Comparison of ENCODE assay signal across 20 mouse cellular contexts in the genomic region with DNA sequence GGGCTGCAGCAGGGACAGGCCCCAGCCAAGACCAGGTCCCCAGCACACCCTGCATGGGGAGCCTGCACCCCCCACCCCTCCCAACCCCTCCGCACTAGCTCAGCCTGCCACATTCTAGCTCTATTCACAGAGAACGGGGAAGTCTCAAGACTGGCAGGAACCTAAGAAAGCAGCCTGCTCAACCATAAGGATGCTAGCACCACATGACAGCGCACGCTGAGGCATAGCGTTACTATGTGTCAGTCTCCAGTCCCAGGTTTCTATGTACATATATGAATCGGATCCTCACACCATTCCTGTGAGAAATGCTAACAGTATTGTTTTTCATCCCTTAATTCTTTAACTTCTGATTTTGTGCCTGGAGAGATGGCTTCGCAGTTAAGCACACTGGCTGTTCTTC. TPM values are rescaled to one million over a fixed set of nuclear protein-coding genes. Genes with fewer than 3 reads are reported as not detected.
DNase-seq lines count a peak whose midpoint lies in the region; ATAC-seq and TF ChIP-seq lines count a peak whose summit lies in the region.
"Had no signal": no experiment of that assay in that cellular context is flagged by ENCODE, and none has a peak within 500 bp of the region (broad histone marks: within the 10 kb centered on the region; RNA-seq: fewer than 3 reads in every experiment).

No protein-coding gene starts in this region.

- WGBS in hindbrain, embryonic 12.5 days: 63% methylated on average over 7 of the region's 7 CpGs
- 70% methylated on average over 7 of the region's 7 CpGs for WGBS in hindbrain, embryonic 14.5 days
- 60% methylated on average over 7 of the region's 7 CpGs for WGBS in forebrain, embryonic 12.5 days
- 79% methylated on average over 7 of the region's 7 CpGs for WGBS in hindbrain, embryonic 16.5 days

- 0 out of 2 replicates have a peak overlapping the region, but pooled peaks have one; percentile 25 for H3K9ac ChIP-seq in hindbrain, embryonic 12.5 days
- H3K9ac ChIP-seq in hindbrain, embryonic 14.5 days: no peak overlapping the region
- H3K9ac ChIP-seq in ES-Bruce4 (ENCODE audit: low read depth, poor library complexity, severe bottlenecking): no peak overlapping the region
- no peak overlapping the region for H3K9ac ChIP-seq in forebrain, embryonic 12.5 days
- no peak overlapping the region for H3K9ac ChIP-seq in hindbrain, embryonic 16.5 days (ENCODE audit: low read depth, low read length)
- H3K9ac ChIP-seq: liver, embryonic 15.5 days had no signal

- H3K4me2 ChIP-seq in hindbrain, embryonic 12.5 days (replicated peaks): no peak overlapping the region
- no peak overlapping the region for H3K4me2 ChIP-seq in hindbrain, embryonic 14.5 days (replicated peaks)
- H3K4me2 ChIP-seq in forebrain, embryonic 12.5 days: no peak overlapping the region
- no peak overlapping the region for H3K4me2 ChIP-seq in hindbrain, embryonic 16.5 days (ENCODE audit: low read length)
- H3K4me2 ChIP-seq: liver, embryonic 15.5 days had no signal

- no peaks in the 10 kb centered on the region for H3K9me3 ChIP-seq in hindbrain, embryonic 12.5 days (replicated peaks)
- no peaks in the 10 kb centered on the region for H3K9me3 ChIP-seq in hindbrain, embryonic 14.5 days (ENCODE audit: control insufficient read depth, low read length)
- H3K9me3 ChIP-seq in ES-Bruce4 (replicated peaks; ENCODE audit: control insufficient read depth, insufficient read depth, low read length, poor library complexity, severe bottlenecking): no peaks in the 10 kb centered on the region
- H3K9me3 ChIP-seq in forebrain, embryonic 12.5 days: no peaks in the 10 kb centered on the region
- no peaks in the 10 kb centered on the region for H3K9me3 ChIP-seq in hindbrain, embryonic 16.5 days (ENCODE audit: control insufficient read depth, low read length)
- H3K9me3 ChIP-seq: liver, embryonic 15.5 days had no signal

- intact Hi-C loops in left cerebral cortex, postnatal 25 days (cut with DNase I): no loop called here
- intact Hi-C loops in left cerebral cortex, postnatal 14 days (cut with DNase I): no loop called here

- H3K4me1 ChIP-seq in hindbrain, embryonic 12.5 days: peaks cover 5% of the 10 kb centered on the region; the same call in 1 of the 2 replicates
- no peaks in the 10 kb centered on the region; the same call in 1 of the 2 replicates for H3K4me1 ChIP-seq in hindbrain, embryonic 14.5 days (replicated peaks; ENCODE audit: control insufficient read depth, insufficient read depth, low read length)
- peaks cover 3% of the 10 kb centered on the region for H3K4me1 ChIP-seq in ES-Bruce4 (ENCODE audit: control insufficient read depth, insufficient read depth, low read length)
- H3K4me1 ChIP-seq in forebrain, embryonic 12.5 days: 0 out of 2 replicates have a peak, but pooled peaks cover 5% of the 10 kb centered on the region
- no peaks in the 10 kb centered on the region for H3K4me1 ChIP-seq in hindbrain, embryonic 16.5 days (ENCODE audit: control insufficient read depth, insufficient read depth, low read depth, low read length)
- H3K4me1 ChIP-seq: liver, embryonic 15.5 days had no signal

- no peak for TF ChIP-seq POLR2A in ES-Bruce4 (IDR thresholded peaks at IDR 0.05; ENCODE audit: insufficient read depth, low read length)

- no peak for ATAC-seq in hindbrain, embryonic 12.5 days (ENCODE audit: low FRiP score)
- ATAC-seq in hindbrain, embryonic 14.5 days (ENCODE audit: low FRiP score): no peak
- ATAC-seq in forebrain, embryonic 12.5 days (ENCODE audit: low FRiP score): peak; percentile 15; the same call in 1 of the 2 replicates
- peak; percentile 43; the same call in 1 of the 2 replicates for ATAC-seq in hindbrain, embryonic 16.5 days
- no peak for ATAC-seq in frontal cortex, adult (ENCODE audit: low TSS enrichment)

- H3K27me3 ChIP-seq in hindbrain, embryonic 12.5 days: no peaks in the 10 kb centered on the region
- H3K27me3 ChIP-seq in hindbrain, embryonic 14.5 days (ENCODE audit: control insufficient read depth, insufficient read depth, low read length): no peaks in the 10 kb centered on the region
- H3K27me3 ChIP-seq in ES-Bruce4 (ENCODE audit: control insufficient read depth, insufficient read depth, low read length, poor library complexity, severe bottlenecking): no peaks in the 10 kb centered on the region
- H3K27me3 ChIP-seq in forebrain, embryonic 12.5 days: no peaks in the 10 kb centered on the region
- no peaks in the 10 kb centered on the region for H3K27me3 ChIP-seq in hindbrain, embryonic 16.5 days (replicated peaks; ENCODE audit: control insufficient read depth, insufficient read depth, low read length)
- H3K27me3 ChIP-seq: liver, embryonic 15.5 days had no signal

- H3K4me3 ChIP-seq in hindbrain, embryonic 12.5 days: no peak overlapping the region
- H3K4me3 ChIP-seq in hindbrain, embryonic 14.5 days (replicated peaks; ENCODE audit: low read length): no peak overlapping the region
- H3K4me3 ChIP-seq in ES-Bruce4 (ENCODE audit: low read depth, low read length): peak overlapping the region; percentile 36; the same call in 1 of the 2 replicates
- H3K4me3 ChIP-seq in forebrain, embryonic 12.5 days (replicated peaks): no peak overlapping the region
- no peak overlapping the region for H3K4me3 ChIP-seq in hindbrain, embryonic 16.5 days (ENCODE audit: low read length)
- H3K4me3 ChIP-seq: liver, embryonic 15.5 days had no signal

- no peak for TF ChIP-seq EP300 in ES-Bruce4 (IDR thresholded peaks at IDR 0.05; ENCODE audit: insufficient read depth, low read depth, low read length)

- no peak for TF ChIP-seq CTCF in ES-Bruce4 (IDR thresholded peaks at IDR 0.05; ENCODE audit: low read depth, low read length)

- DNase-seq in hindbrain, embryonic 14.5 days (ENCODE audit: low spot score): no peak
- DNase-seq in left cerebral cortex, postnatal 25 days (ENCODE audit: low spot score in 2 of 2): no peak
- no peak for DNase-seq in left cerebral cortex, postnatal 14 days (ENCODE audit: low spot score in 2 of 2)
- DNase-seq: adrenal gland, postnatal 10 days; cerebellum, postnatal 10 days; gastrocnemius, postnatal 14 days; heart, postnatal 10 days; kidney, adult 2 months; kidney, postnatal 36 days; left cerebral cortex, postnatal 4 days; lung, postnatal 10 days; right cerebral cortex, adult 18-20 months had no signal

- no peak overlapping the region for H3K27ac ChIP-seq in hindbrain, embryonic 12.5 days
- no peak overlapping the region for H3K27ac ChIP-seq in hindbrain, embryonic 14.5 days
- no peak overlapping the region; the same call in 1 of the 2 replicates for H3K27ac ChIP-seq in ES-Bruce4 (ENCODE audit: insufficient read depth, low read length)
- no peak overlapping the region for H3K27ac ChIP-seq in forebrain, embryonic 12.5 days
- no peak overlapping the region for H3K27ac ChIP-seq in hindbrain, embryonic 16.5 days (ENCODE audit: low read depth, low read length)
- H3K27ac ChIP-seq: liver, embryonic 15.5 days had no signal

- H3K36me3 ChIP-seq in hindbrain, embryonic 12.5 days: 0 out of 2 replicates have a peak, but pooled peaks cover 5% of the 10 kb centered on the region
- H3K36me3 ChIP-seq in hindbrain, embryonic 14.5 days (replicated peaks; ENCODE audit: control insufficient read depth, insufficient read depth): no peaks in the 10 kb centered on the region
- no peaks in the 10 kb centered on the region for H3K36me3 ChIP-seq in ES-Bruce4 (ENCODE audit: control insufficient read depth, insufficient read depth, low read length, poor library complexity, severe bottlenecking)
- peaks cover 8% of the 10 kb centered on the region; the same call in 1 of the 2 replicates for H3K36me3 ChIP-seq in forebrain, embryonic 12.5 days (replicated peaks)
- H3K36me3 ChIP-seq in hindbrain, embryonic 16.5 days (ENCODE audit: control insufficient read depth, insufficient read depth, low read length): no peaks in the 10 kb centered on the region

RNA-seq across cellular contexts. Expression of gene Plod1, which starts 8.0 kb away (rescaled TPM):
- polyA plus RNA-seq in hindbrain, embryonic 12.5 days (2016; fragmentation: Nextera tagmentation; extraction: Ambion mirVana): 41.7 and 46.3 TPM in 2 replicates
- 25.3 and 28.1 TPM in 2 replicates for polyA plus RNA-seq in hindbrain, embryonic 14.5 days (2014; fragmentation: Nextera tagmentation; extraction: Ambion mirVana)
- polyA plus RNA-seq in ES-Bruce4 (2011; ENCODE audit: insufficient read depth, insufficient read length, low read depth, missing spikeins): 21.7 and 26.3 TPM in 2 replicates
- polyA plus RNA-seq in forebrain, embryonic 12.5 days (2016; fragmentation: Nextera tagmentation; extraction: Ambion mirVana): 21.6 and 24.9 TPM in 2 replicates
- polyA plus RNA-seq in hindbrain, embryonic 16.5 days (2015; fragmentation: Nextera tagmentation; extraction: Ambion mirVana): 28.4 and 34.8 TPM in 2 replicates
- 10 to 100 TPM; 17.6 to 19.9 TPM for total RNA-seq in left cerebral cortex, postnatal 25 days (2021)
- total RNA-seq in left cerebral cortex, postnatal 14 days (2021): 10 to 100 TPM; 20.3 to 21.8 TPM

RNA-seq across cellular contexts. Expression of gene 2510039O18Rik, which starts 12.2 kb away (rescaled TPM):
- polyA plus RNA-seq in hindbrain, embryonic 12.5 days (2016; fragmentation: Nextera tagmentation; extraction: Ambion mirVana): 26.7 and 27.7 TPM in 2 replicates
- polyA plus RNA-seq in hindbrain, embryonic 14.5 days (2014; fragmentation: Nextera tagmentation; extraction: Ambion mirVana): 15.8 and 19.4 TPM in 2 replicates
- polyA plus RNA-seq in ES-Bruce4 (2011; ENCODE audit: insufficient read depth, insufficient read length, low read depth, missing spikeins): 23.1 and 23.3 TPM in 2 replicates
- polyA plus RNA-seq in forebrain, embryonic 12.5 days (2016; fragmentation: Nextera tagmentation; extraction: Ambion mirVana): 16.3 and 16.6 TPM in 2 replicates
- 8.0 and 10.6 TPM in 2 replicates for polyA plus RNA-seq in hindbrain, embryonic 16.5 days (2015; fragmentation: Nextera tagmentation; extraction: Ambion mirVana)
- total RNA-seq in left cerebral cortex, postnatal 25 days (2021): 10 to 100 TPM; 29.0 to 30.6 TPM
- 10 to 100 TPM; 26.8 to 30.6 TPM for total RNA-seq in left cerebral cortex, postnatal 14 days (2021)

RNA-seq across cellular contexts. Expression of gene Mfn2, which starts 24.0 kb away (rescaled TPM):
- polyA plus RNA-seq in hindbrain, embryonic 12.5 days (2016; fragmentation: Nextera tagmentation; extraction: Ambion mirVana): 69.7 and 73.1 TPM in 2 replicates
- polyA plus RNA-seq in hindbrain, embryonic 14.5 days (2014; fragmentation: Nextera tagmentation; extraction: Ambion mirVana): 83.4 and 91.6 TPM in 2 replicates
- 14.6 and 16.7 TPM in 2 replicates for polyA plus RNA-seq in ES-Bruce4 (2011; ENCODE audit: insufficient read depth, insufficient read length, low read depth, missing spikeins)
- 61.2 and 63.1 TPM in 2 replicates for polyA plus RNA-seq in forebrain, embryonic 12.5 days (2016; fragmentation: Nextera tagmentation; extraction: Ambion mirVana)
- polyA plus RNA-seq in hindbrain, embryonic 16.5 days (2015; fragmentation: Nextera tagmentation; extraction: Ambion mirVana): 107 and 115 TPM in 2 replicates
- 100 to 1,000 TPM; 187 to 193 TPM for total RNA-seq in left cerebral cortex, postnatal 25 days (2021)
- 100 to 1,000 TPM; 184 TPM for total RNA-seq in left cerebral cortex, postnatal 14 days (2021)

RNA-seq across cellular contexts. Expression of gene Nppb, which starts 57.0 kb away (rescaled TPM):
- 0.57 TPM in 1 of 2 replicates, not detected in the other for polyA plus RNA-seq in hindbrain, embryonic 12.5 days (2016; fragmentation: Nextera tagmentation; extraction: Ambion mirVana)
- 0.25 TPM in 1 of 2 replicates, not detected in the other for polyA plus RNA-seq in hindbrain, embryonic 14.5 days (2014; fragmentation: Nextera tagmentation; extraction: Ambion mirVana)
- polyA plus RNA-seq in ES-Bruce4 (2011; ENCODE audit: insufficient read depth, insufficient read length, low read depth, missing spikeins): 0.87 and 2.1 TPM in 2 replicates
- not detected in 2 replicates for polyA plus RNA-seq in forebrain, embryonic 12.5 days (2016; fragmentation: Nextera tagmentation; extraction: Ambion mirVana)
- 0.20 and 0.21 TPM in 2 replicates for polyA plus RNA-seq in hindbrain, embryonic 16.5 days (2015; fragmentation: Nextera tagmentation; extraction: Ambion mirVana)
- not detected for total RNA-seq in left cerebral cortex, postnatal 25 days (2021)
- not detected for total RNA-seq in left cerebral cortex, postnatal 14 days (2021)
- total RNA-seq: adrenal gland, postnatal 10 days; gastrocnemius, postnatal 14 days; layer of hippocampus, postnatal 14 days; left cerebral cortex, postnatal 4 days; megakaryocyte-erythroid progenitor cell, adult 5-6 weeks had no signal
- polyA plus RNA-seq: kidney, adult 2 months; liver, embryonic 15.5 days had no signal

RNA-seq across cellular contexts. Expression of gene Fv1, which starts 59.8 kb away (rescaled TPM):
- polyA plus RNA-seq in hindbrain, embryonic 12.5 days (2016; fragmentation: Nextera tagmentation; extraction: Ambion mirVana): 13.5 and 13.8 TPM in 2 replicates
- 7.2 and 11.3 TPM in 2 replicates for polyA plus RNA-seq in hindbrain, embryonic 14.5 days (2014; fragmentation: Nextera tagmentation; extraction: Ambion mirVana)
- 9.2 and 12.6 TPM in 2 replicates for polyA plus RNA-seq in ES-Bruce4 (2011; ENCODE audit: insufficient read depth, insufficient read length, low read depth, missing spikeins)
- 17.3 and 20.5 TPM in 2 replicates for polyA plus RNA-seq in forebrain, embryonic 12.5 days (2016; fragmentation: Nextera tagmentation; extraction: Ambion mirVana)
- 8.4 and 11.5 TPM in 2 replicates for polyA plus RNA-seq in hindbrain, embryonic 16.5 days (2015; fragmentation: Nextera tagmentation; extraction: Ambion mirVana)
- total RNA-seq in left cerebral cortex, postnatal 25 days (2021): 1 to 10 TPM; 8.9 to 9.5 TPM
- 1 to 10 TPM; 7.9 to 8.0 TPM for total RNA-seq in left cerebral cortex, postnatal 14 days (2021)

Comparison
In these comparisons a context has a peak if more than half of its experiments do, and no peak if none do; other contexts are left out.
1. ATAC-seq: peak in forebrain, embryonic 12.5 days (single experiment) and hindbrain, embryonic 16.5 days (single experiment); none in hindbrain, embryonic 12.5 days (single experiment), hindbrain, embryonic 14.5 days (single experiment) and frontal cortex, adult (single experiment).